Mouse (Mus musculus) stomach, postnatal 0 days (tissue): ENCODE results near the gene Pdcd11.

Source experiments
- CTCF ChIP-seq: IDR thresholded peaks from 2 replicates; pipeline ENCODE4 v1.5.1; 2016; ENCODE audit warnings: antibody characterized with exemption, low read depth, mild to moderate bottlenecking, moderate library complexity
- EP300 ChIP-seq: optimal IDR thresholded peaks from 2 replicates; pipeline ENCODE3; 2016; ENCODE audit warnings: antibody characterized with exemption

- TF ChIP-seq CTCF (no peak), EP300 (no peak)
Observed at GRCm38 (mm10) chr19:47057684-47058083, 32.9 kb upstream of the Pdcd11 start.
